Mouse (Mus musculus) limb, embryonic 14.5 days (tissue): ENCODE results near the gene Gm37240. TPM values are rescaled to one million over a fixed set of nuclear protein-coding genes. Genes with fewer than 3 reads are reported as not detected.
A peak's percentile ranks its signal among the peaks of the same experiment; 100 is the strongest.

Experiments
- ATAC-seq: fragments of 200-750 bp; cut with Nextera tagmentation; 2 replicates; pipeline ENCODE4 v1.8.0; 2017; ENCODE audit warnings: low read depth, moderate number of reproducible peaks, moderate TSS enrichment; ENCODE audit not compliant: low FRiP score
- DNase-seq: peaks from one replicate; pipeline ENCODE4 v3.0.0-alpha.2; 2015; ENCODE audit warnings: low spot score
- H3K27ac ChIP-seq: fragments of 300-500 bp; sonication (generic); replicated peaks from 2 replicates; pipeline ENCODE4 v1.5.1; 2014; ENCODE audit warnings: low read depth, mild to moderate bottlenecking, low read length, moderate library complexity, mixed read lengths
- H3K27me3 ChIP-seq: fragments of 300-500 bp; sonication (generic); 2 replicates; pipeline ENCODE4 v1.6.1; 2014; ENCODE audit warnings: low read length, mixed read lengths; ENCODE audit not compliant: control insufficient read depth, insufficient read depth
- H3K36me3 ChIP-seq: fragments of 300-500 bp; sonication (generic); 2 replicates; pipeline ENCODE4 v1.6.1; 2014; ENCODE audit warnings: mild to moderate bottlenecking, low read length, moderate library complexity, mixed read lengths; ENCODE audit not compliant: control insufficient read depth, insufficient read depth
- H3K4me1 ChIP-seq: fragments of 300-500 bp; sonication (generic); 2 replicates; pipeline ENCODE4 v1.6.1; 2014; ENCODE audit warnings: antibody characterized with exemption, low read length, mixed read lengths; ENCODE audit not compliant: control insufficient read depth, insufficient read depth
- H3K4me2 ChIP-seq: fragments of 300-500 bp; sonication (generic); replicated peaks from 2 replicates; pipeline ENCODE4 v1.6.1; 2014; ENCODE audit warnings: low read depth, mild to moderate bottlenecking, low read length, moderate library complexity; ENCODE audit not compliant: severe bottlenecking
- H3K4me3 ChIP-seq: fragments of 300-500 bp; sonication (generic); replicated peaks from 2 replicates; pipeline ENCODE4 v1.5.1; 2014; ENCODE audit warnings: low read length
- H3K9ac ChIP-seq: fragments of 300-500 bp; sonication (generic); 2 replicates; pipeline ENCODE4 v1.6.1; 2014; ENCODE audit warnings: mild to moderate bottlenecking, low read depth, low read length, moderate library complexity; ENCODE audit not compliant: severe bottlenecking
- H3K9me3 ChIP-seq: fragments of 300-500 bp; sonication (generic); 2 replicates; pipeline ENCODE4 v1.6.1; 2016; ENCODE audit warnings: low read length; ENCODE audit not compliant: control insufficient read depth
- POLR2A ChIP-seq: fragments of 200-500 bp; IDR thresholded peaks from 2 replicates; pipeline ENCODE4 v1.8.0; 2012; ENCODE audit warnings: inconsistent platforms, mild to moderate bottlenecking, moderate library complexity, borderline replicate concordance; ENCODE audit not compliant: insufficient read depth, insufficient read length; ENCODE audit errors: extremely low read depth
- WGBS: fragments of 180-500 bp; shearing (Covaris S2); extraction: QIAGEN DNeasy Blood & Tissue Kit; methylation state at CpG from one replicate; pipeline ENCODE4 v1.1.7; 2014; 5-methylcytosine and 5-hydroxymethylcytosine counted together
- polyA plus RNA-seq, 2 experiments: library from polyadenylated mRNA; depleted of rRNA in 1 of 2; stranded (reverse) in 1 of 2; unstranded in 1 of 2; fragments of >200 nt; fragmentation: Nextera tagmentation in 1 of 2; extraction: Ambion mirVana in 1 of 2; gene quantifications; 2 replicates each; pipeline versions ENCODE4 v1.2.1 to v1.2.3; 2012 to 2014

The Gm37240 gene
- polyA plus RNA-seq, 2 experiments: 2.0 to 13.4 TPM

DNA sequence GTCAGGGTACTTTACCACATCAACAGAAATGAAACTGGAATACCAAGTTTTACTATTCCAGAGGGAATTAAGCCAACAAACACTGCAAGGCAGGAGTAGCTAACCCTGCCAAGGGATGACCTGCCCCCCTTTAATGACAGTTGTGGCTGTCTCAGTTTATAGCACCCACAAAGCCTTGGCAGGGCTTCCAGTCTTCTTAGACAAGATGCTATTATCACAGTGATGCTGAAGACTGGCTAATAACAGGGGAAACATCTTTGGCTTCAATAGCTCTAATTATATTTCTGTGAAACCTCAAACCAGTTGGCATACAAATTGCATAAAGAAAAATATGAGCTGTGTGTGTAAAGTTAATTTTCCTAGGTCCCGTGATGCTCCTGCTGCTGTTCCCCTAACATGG lies 41.0 kb downstream of the Gm37240 start:
- DNase-seq (no peak), ATAC-seq (no peak)
- no peak overlapping the region for H3K27ac ChIP-seq
- peaks cover 16% of the 10 kb centered on the region for H3K4me1 ChIP-seq
- no peak overlapping the region for H3K9ac ChIP-seq
- no peaks in the 10 kb centered on the region for H3K36me3 ChIP-seq
- H3K4me3 ChIP-seq: no peak overlapping the region
- no peak for TF ChIP-seq POLR2A
- no peak overlapping the region for H3K4me2 ChIP-seq
- no peaks in the 10 kb centered on the region for H3K27me3 ChIP-seq
- no peaks in the 10 kb centered on the region for H3K9me3 ChIP-seq
- WGBS: 61% methylated on average over 1 of the region's 1 CpGs

DNA sequence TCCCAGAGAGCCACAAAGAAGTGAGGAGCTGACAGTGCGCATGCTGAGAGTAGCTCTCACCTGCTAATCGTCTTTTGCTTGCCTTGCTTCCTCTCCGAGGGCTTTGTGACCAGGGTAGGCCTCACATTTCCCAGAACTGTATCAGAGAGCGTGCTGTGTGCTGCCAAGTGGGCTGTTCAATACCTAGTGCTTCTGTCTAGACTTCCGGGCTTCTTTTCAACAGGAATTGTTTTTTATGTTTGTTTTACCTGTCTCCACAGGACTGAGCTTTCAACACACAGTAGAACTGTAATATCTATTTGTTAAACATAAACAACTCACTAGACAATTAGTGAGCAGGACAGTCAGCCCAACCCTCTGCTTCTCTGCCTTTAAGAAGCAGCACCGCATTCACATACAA lies 42.0 kb downstream of the Gm37240 start:
- H3K27ac ChIP-seq: no peak overlapping the region
- peaks cover 16% of the 10 kb centered on the region for H3K4me1 ChIP-seq
- no peak for DNase-seq
- TF ChIP-seq POLR2A: no peak
- H3K4me2 ChIP-seq: no peak overlapping the region
- H3K9me3 ChIP-seq: no peaks in the 10 kb centered on the region
- H3K4me3 ChIP-seq: no peak overlapping the region
- WGBS: 81% methylated on average over 6 of the region's 6 CpGs
- no peak for ATAC-seq
- no peaks in the 10 kb centered on the region for H3K27me3 ChIP-seq
- no peaks in the 10 kb centered on the region for H3K36me3 ChIP-seq
- H3K9ac ChIP-seq: no peak overlapping the region

DNA sequence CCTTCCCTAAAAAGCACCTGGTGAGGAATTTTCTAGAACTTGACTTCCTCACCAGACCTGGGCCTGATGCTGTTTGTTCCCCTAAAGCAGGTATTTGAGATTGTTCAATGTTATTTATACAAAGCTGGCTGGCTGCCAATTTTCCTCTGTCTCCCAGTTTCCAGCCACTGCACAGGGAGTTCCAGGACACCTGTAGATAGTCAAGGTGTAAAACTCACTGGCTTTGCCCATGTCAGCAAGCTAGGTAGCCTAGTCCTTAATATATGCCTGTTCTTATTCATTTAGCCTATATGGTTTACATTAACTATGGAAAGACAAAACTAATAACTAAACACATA lies 44.5 kb downstream of the Gm37240 start:
- ATAC-seq: no peak

GRCm38 (mm10) chr3:85842177-85842880 lies 45.0 kb downstream of the Gm37240 start:
- Histone ChIP-seq H3K9me3 (no peaks in the 10 kb centered on the region), H3K4me1 (peaks cover 18% of the 10 kb centered on the region), H3K4me2 (peak overlapping the region; percentile 29; the same call in 1 of the 2 replicates), H3K4me3 (0 out of 2 replicates have a peak overlapping the region, but pooled peaks have one; percentile 4), H3K9ac (no peak overlapping the region; the same call in 1 of the 2 replicates), H3K27me3 (no peaks in the 10 kb centered on the region), H3K36me3 (no peaks in the 10 kb centered on the region), H3K27ac (peak overlapping the region; percentile 79)
- 15% methylated on average over 9 of the region's 9 CpGs for WGBS
- ATAC-seq (peak; percentile 70), DNase-seq (peak; percentile 30)
- peak; percentile 36; the same call in 1 of the 2 replicates for TF ChIP-seq POLR2A

More for the DNA sequence above, 44.5 kb downstream of the Gm37240 start:
- peak overlapping the region; percentile 29; the same call in 1 of the 2 replicates for H3K4me2 ChIP-seq
- TF ChIP-seq POLR2A: no peak
- H3K27me3 ChIP-seq: no peaks in the 10 kb centered on the region
- H3K36me3 ChIP-seq: no peaks in the 10 kb centered on the region
- no peak overlapping the region for H3K4me3 ChIP-seq
- peak overlapping the region; percentile 79 for H3K27ac ChIP-seq
- DNase-seq: peak; percentile 56
- no peaks in the 10 kb centered on the region for H3K9me3 ChIP-seq
- no peak overlapping the region for H3K9ac ChIP-seq
- peaks cover 18% of the 10 kb centered on the region for H3K4me1 ChIP-seq

- Histone ChIP-seq H3K27ac (peak overlapping the region; percentile 79), H3K4me2 (peak overlapping the region; percentile 29; the same call in 1 of the 2 replicates), H3K9me3 (no peaks in the 10 kb centered on the region), H3K4me3 (no peak overlapping the region), H3K36me3 (no peaks in the 10 kb centered on the region), H3K9ac (no peak overlapping the region), H3K4me1 (peaks cover 18% of the 10 kb centered on the region), H3K27me3 (no peaks in the 10 kb centered on the region)
- TF ChIP-seq POLR2A: no peak
- 32% methylated on average over 2 of the region's 2 CpGs for WGBS
- ATAC-seq (peak; percentile 55; the same call in 1 of the 2 replicates), DNase-seq (peak; percentile 66)
These were observed 45.7 kb downstream of the Gm37240 start for GRCm38 (mm10) chr3:85841454-85842176.
